Mouse (Mus musculus) limb, embryonic 13.5 days (tissue): ENCODE results near the gene Tsc22d1. TPM values are rescaled to one million over a fixed set of nuclear protein-coding genes. Genes with fewer than 3 reads are reported as not detected.

Experiments
- ATAC-seq: fragments of 200-750 bp; cut with Nextera tagmentation; 2 replicates; pipeline ENCODE4 v1.8.0; 2017; ENCODE audit warnings: low read depth, moderate number of reproducible peaks, moderate TSS enrichment; ENCODE audit not compliant: low FRiP score
- H3K27ac ChIP-seq: fragments of 300-500 bp; sonication (generic); 2 replicates; pipeline ENCODE4 v1.5.1; 2015; ENCODE audit warnings: inconsistent platforms, mild to moderate bottlenecking, moderate library complexity
- H3K27me3 ChIP-seq: fragments of 300-500 bp; sonication (generic); 2 replicates; pipeline ENCODE4 v1.6.1; 2015; ENCODE audit warnings: mild to moderate bottlenecking, inconsistent platforms
- H3K36me3 ChIP-seq: fragments of 300-500 bp; sonication (generic); 2 replicates; pipeline ENCODE4 v1.6.1; 2015; ENCODE audit warnings: inconsistent platforms, mild to moderate bottlenecking, moderate library complexity
- H3K4me1 ChIP-seq: fragments of 300-500 bp; sonication (generic); 2 replicates; pipeline ENCODE4 v1.6.1; 2015; ENCODE audit warnings: inconsistent platforms
- H3K4me2 ChIP-seq: fragments of 300-500 bp; sonication (generic); replicated peaks from 2 replicates; pipeline ENCODE4 v1.6.1; 2015; ENCODE audit warnings: inconsistent platforms, mild to moderate bottlenecking, moderate library complexity
- H3K4me3 ChIP-seq: fragments of 300-500 bp; sonication (generic); 2 replicates; pipeline ENCODE4 v1.5.1; 2015; ENCODE audit warnings: moderate library complexity, mild to moderate bottlenecking, inconsistent platforms
- H3K9ac ChIP-seq: fragments of 300-500 bp; sonication (generic); 2 replicates; pipeline ENCODE4 v1.6.1; 2015; ENCODE audit warnings: mild to moderate bottlenecking, inconsistent platforms
- H3K9me3 ChIP-seq: fragments of 300-500 bp; sonication (generic); 2 replicates; pipeline ENCODE4 v1.6.1; 2016; ENCODE audit warnings: inconsistent platforms
- WGBS: fragments of 180-500 bp; shearing (Covaris S2); methylation state at CpG from one replicate; pipeline ENCODE4 v1.1.7; 2015; 5-methylcytosine and 5-hydroxymethylcytosine counted together
- polyA plus RNA-seq: library from polyadenylated mRNA; unstranded; fragments of >200 nt; fragmentation: Nextera tagmentation; extraction: Ambion mirVana; gene quantifications from 2 replicates; pipeline ENCODE4 v1.2.1, GENCODE M21; 2015

Gene Tsc22d1
- 767 and 777 TPM in 2 replicates for polyA plus RNA-seq

DNA sequence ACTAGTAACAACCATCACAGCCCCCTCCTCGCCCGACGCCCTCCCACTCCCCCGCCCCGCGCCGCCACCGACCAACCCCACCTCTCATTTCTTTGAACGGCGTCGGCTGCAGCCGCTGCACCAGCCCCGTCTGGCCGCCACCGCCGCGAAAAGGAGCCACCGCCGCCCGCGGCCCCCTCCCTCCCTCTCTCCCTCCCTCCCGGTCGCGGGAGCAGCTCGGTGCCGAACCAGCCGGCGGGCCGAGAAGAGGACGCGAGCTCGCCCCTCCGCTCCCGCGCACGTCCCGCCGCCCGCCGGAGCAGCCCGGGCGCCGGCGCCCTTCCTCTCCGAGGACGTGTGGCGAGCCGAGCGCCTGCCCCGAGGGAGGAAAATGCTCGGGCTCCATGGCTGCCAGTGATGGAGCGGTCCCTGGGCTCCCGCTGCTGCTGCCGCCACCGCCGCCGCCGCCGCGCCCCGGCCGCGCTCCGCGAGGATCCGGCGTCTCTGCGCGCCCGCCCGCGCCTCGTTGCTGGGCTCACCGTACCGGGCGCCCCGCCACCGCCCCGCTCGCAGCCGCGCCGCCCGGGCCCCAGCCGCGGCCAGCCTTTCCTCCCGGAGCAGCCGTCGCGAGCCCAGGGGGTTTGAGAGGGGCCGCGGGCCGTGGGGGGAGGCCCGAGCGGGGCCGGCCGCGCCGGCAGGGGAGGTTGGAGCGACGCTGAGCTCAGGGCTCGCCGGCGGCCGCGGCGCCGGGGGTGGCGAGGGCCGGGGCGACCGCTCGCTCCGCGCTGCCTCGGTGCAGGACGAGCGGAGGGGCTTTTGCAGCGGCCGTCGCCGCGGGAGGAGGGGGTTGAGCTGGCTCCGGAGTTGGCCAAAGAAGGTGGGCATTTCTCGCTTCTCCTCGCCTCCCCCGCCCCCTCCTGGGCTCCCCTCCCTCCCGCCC, at the start of gene Tsc22d1:
TSS of gene Tsc22d1 (plus strand) at position 100 of the 919 bp plus-strand sequence.
- peak within 1 kb of the TSS; percentile 99 for H3K9ac ChIP-seq
- peaks cover 44% of the 10 kb centered on the region for H3K4me1 ChIP-seq
- peaks cover 26% of the 10 kb centered on the region for H3K36me3 ChIP-seq
- peak within 1 kb of the TSS; percentile 99 for H3K27ac ChIP-seq
- H3K27me3 ChIP-seq = no peaks in the 10 kb centered on the region
- peak; percentile 4 for ATAC-seq
- peak within 1 kb of the TSS; percentile 96 for H3K4me3 ChIP-seq
- H3K9me3 ChIP-seq = no peaks in the 10 kb centered on the region
- WGBS = under 1% methylated on average over 78 of the region's 128 CpGs
- H3K4me2 ChIP-seq = peak within 1 kb of the TSS; percentile 95

DNA sequence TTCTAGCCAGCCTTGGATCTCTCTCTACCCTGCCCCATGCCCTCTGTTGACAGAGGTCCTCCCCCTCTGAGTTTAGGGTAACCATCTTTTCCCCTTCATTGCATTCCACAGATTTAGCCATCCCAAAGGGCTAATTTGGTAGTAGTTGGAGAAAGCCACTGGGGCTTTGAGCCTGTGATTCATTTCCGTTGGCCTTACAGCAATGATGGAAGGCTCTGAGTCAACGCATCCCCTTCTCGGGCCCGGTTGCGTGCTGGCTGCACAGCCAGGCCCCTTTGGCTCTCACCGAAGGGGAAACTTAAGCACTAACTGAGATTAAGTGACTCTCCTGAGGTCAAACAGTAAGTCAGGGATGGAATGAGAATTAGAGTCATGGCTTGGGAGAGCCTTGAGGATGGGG, 41.1 kb upstream of the Tsc22d1 start:
- 0 out of 2 replicates have a peak, but pooled peaks cover 5% of the 10 kb centered on the region for H3K4me1 ChIP-seq
- no peak for ATAC-seq
- no peak overlapping the region for H3K4me2 ChIP-seq

DNA sequence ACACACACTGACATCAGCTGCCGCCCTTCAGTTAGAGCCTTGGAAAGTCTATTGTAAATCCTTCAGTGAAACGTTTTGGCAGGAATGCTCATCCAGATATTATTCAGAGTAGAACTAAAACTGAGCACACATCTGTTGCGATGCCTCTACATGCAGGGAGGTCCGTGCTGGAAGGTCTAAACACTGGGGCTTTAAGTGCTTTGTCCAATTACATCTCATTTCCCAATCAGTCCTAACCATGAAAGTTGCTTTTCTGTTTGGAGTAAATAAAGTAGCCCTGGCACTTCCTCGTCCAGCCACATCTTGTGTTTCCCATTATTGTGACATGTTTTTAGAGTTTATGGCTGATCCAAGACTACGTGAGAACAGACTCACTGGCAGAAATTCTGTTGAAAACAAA, 40.2 kb upstream of the Tsc22d1 start:
- ATAC-seq = no peak
- Histone ChIP-seq H3K27ac (no peak overlapping the region), H3K9me3 (no peaks in the 10 kb centered on the region), H3K27me3 (no peaks in the 10 kb centered on the region), H3K4me3 (no peak overlapping the region), H3K4me1 (0 out of 2 replicates have a peak, but pooled peaks cover 6% of the 10 kb centered on the region), H3K36me3 (no peaks in the 10 kb centered on the region), H3K9ac (no peak overlapping the region), H3K4me2 (no peak overlapping the region)
- 71% methylated on average over 6 of the region's 6 CpGs for WGBS

More for the DNA sequence above, 41.1 kb upstream of the Tsc22d1 start:
- no peak overlapping the region for H3K27ac ChIP-seq
- H3K36me3 ChIP-seq = no peaks in the 10 kb centered on the region
- 87% methylated on average over 6 of the region's 6 CpGs for WGBS
- H3K4me3 ChIP-seq = no peak overlapping the region
- no peaks in the 10 kb centered on the region for H3K27me3 ChIP-seq
- H3K9ac ChIP-seq = no peak overlapping the region
- no peaks in the 10 kb centered on the region for H3K9me3 ChIP-seq

DNA sequence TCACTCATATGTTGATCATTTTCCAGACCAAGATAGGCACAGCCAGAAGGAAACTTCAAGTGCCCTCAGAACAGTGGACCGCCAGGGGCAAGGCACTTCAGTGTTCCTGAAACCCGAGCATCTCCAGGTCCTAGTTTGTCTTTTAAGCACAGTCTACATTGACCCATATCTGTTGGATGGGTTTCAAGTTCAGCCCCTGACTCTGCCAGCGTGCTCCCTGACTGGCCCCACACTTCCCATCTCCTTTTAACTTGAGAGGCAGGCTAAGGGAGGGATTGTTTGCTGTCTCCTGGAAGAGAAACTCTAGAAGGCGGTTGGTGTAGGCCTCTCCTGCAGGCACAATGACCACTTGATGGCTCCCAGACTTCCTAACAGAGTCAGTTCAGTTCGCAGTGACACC, 38.2 kb upstream of the Tsc22d1 start:
- Histone ChIP-seq H3K9me3 (no peaks in the 10 kb centered on the region), H3K36me3 (no peaks in the 10 kb centered on the region), H3K9ac (no peak overlapping the region), H3K4me2 (no peak overlapping the region), H3K4me1 (0 out of 2 replicates have a peak, but pooled peaks cover 6% of the 10 kb centered on the region), H3K27me3 (no peaks in the 10 kb centered on the region), H3K4me3 (no peak overlapping the region), H3K27ac (no peak overlapping the region)
- WGBS = 74% methylated on average over 5 of the region's 5 CpGs
- ATAC-seq = no peak

DNA sequence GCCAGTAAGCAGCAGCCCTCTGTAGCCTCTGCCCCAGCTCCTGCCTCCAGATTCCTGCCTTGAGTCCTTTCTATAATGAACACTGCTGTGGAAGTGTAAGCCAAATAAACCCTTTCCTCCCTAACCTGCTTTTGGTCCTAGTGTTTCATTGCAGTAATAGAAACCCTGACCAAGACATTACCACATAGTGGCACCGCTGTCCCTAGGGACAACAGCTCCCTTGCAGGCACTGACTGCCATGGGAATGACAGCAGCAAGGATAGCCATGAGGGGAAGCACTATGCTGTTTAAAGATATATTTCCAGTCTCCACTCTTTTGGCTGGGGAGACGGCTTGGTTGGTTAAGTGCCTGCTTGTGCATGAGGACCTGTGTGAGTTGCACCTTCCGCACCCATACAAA, 35.4 kb upstream of the Tsc22d1 start:
- ATAC-seq = no peak
- Histone ChIP-seq H3K4me1 (0 out of 2 replicates have a peak, but pooled peaks cover 6% of the 10 kb centered on the region), H3K27ac (no peak overlapping the region), H3K4me3 (no peak overlapping the region), H3K36me3 (no peaks in the 10 kb centered on the region), H3K9me3 (no peaks in the 10 kb centered on the region), H3K4me2 (no peak overlapping the region), H3K27me3 (no peaks in the 10 kb centered on the region), H3K9ac (no peak overlapping the region)
- WGBS = 85% methylated on average over 3 of the region's 3 CpGs

DNA sequence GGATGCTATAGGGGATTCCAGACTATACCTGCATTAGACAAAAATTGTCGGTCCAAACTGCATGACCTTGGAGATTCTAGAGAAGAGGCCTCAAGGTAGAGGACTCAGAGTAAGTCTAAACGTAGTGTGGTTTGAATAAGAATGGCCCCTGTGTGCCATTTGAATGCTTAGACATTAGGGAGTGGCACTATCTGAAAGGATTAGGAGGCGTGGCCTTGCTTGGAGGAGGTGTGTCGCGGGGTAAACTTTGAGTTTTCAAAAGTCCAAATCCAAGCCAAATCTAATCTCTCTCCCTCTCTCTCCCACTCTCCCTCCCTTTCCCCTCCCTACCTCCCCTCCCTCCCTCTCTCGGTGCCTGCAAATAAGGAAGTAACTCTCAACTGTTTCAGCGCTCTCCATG, 26.7 kb upstream of the Tsc22d1 start:
- no peaks in the 10 kb centered on the region for H3K27me3 ChIP-seq
- H3K27ac ChIP-seq = no peak overlapping the region
- WGBS = 74% methylated on average over 7 of the region's 7 CpGs
- H3K9ac ChIP-seq = no peak overlapping the region
- H3K4me1 ChIP-seq = no peaks in the 10 kb centered on the region
- H3K36me3 ChIP-seq = no peaks in the 10 kb centered on the region
- ATAC-seq = no peak
- no peaks in the 10 kb centered on the region for H3K9me3 ChIP-seq
- H3K4me2 ChIP-seq = no peak overlapping the region
- H3K4me3 ChIP-seq = no peak overlapping the region

DNA sequence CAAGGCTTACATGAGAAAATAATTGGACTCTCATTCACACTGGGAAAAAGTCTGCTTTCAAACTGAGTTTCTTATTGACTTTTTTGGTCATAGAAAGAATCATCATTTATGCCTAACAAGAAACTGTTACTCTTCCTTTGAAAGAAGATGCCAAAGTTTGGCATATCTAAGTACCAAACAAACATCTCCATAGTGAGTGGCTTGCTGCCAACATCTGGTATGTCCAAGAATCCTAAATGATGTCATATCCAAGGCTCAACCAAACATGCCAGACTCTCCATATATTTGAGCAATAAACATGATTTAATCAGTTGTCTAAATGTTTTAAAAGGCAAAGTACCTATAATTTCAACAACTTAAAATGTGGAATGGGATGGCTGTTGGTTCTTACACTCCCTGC, 16.5 kb upstream of the Tsc22d1 start:
- Histone ChIP-seq H3K9ac (no peak overlapping the region), H3K9me3 (no peaks in the 10 kb centered on the region), H3K4me3 (no peak overlapping the region), H3K4me1 (no peaks in the 10 kb centered on the region), H3K4me2 (no peak overlapping the region), H3K36me3 (no peaks in the 10 kb centered on the region), H3K27ac (no peak overlapping the region), H3K27me3 (no peaks in the 10 kb centered on the region)
- no peak for ATAC-seq

DNA sequence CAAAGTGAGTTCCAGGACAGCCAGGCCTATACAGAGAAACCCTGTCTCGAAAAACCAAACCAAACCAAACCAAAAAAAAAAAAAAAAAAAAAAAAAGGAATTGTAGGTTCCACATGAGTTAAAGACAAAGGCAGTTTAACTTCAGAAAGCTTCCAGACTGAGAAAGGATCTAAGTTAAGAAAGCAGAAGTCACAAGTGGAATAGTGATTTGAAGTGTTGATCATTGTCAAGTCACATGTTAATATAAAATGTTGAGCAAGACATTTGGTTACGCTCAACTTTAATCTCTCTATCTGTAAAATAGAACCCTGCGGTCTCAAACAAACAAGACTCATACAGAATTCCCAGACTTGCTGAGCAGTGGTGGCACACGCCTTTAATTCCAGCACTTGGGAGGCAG, 12.2 kb upstream of the Tsc22d1 start:
- Histone ChIP-seq H3K4me1 (no peaks in the 10 kb centered on the region), H3K27me3 (no peaks in the 10 kb centered on the region), H3K9me3 (no peaks in the 10 kb centered on the region), H3K27ac (no peak overlapping the region), H3K36me3 (no peaks in the 10 kb centered on the region), H3K4me2 (no peak overlapping the region), H3K4me3 (no peak overlapping the region), H3K9ac (no peak overlapping the region)
- no peak for ATAC-seq
- WGBS = 91% methylated on average over 4 of the region's 4 CpGs

DNA sequence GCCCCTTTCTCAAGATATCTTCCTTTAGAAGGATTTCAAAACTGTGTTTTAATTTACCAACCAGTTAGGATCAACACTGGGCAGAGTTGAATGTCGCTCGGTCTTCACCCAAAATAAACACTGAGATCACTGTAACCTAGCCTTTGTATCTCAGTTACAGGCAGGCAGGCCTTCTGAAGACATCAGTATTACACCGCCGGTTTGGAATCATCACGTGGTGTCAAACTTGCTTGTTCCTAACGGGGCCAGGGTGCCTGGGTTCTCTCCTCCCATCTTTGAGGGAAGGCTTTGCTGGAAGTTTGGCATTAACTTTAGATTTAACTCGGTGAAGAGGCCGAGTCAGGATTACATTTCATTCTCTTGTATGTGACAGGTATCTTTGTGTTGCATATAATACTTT, 5.7 kb upstream of the Tsc22d1 start:
- WGBS = 69% methylated on average over 8 of the region's 8 CpGs

DNA sequence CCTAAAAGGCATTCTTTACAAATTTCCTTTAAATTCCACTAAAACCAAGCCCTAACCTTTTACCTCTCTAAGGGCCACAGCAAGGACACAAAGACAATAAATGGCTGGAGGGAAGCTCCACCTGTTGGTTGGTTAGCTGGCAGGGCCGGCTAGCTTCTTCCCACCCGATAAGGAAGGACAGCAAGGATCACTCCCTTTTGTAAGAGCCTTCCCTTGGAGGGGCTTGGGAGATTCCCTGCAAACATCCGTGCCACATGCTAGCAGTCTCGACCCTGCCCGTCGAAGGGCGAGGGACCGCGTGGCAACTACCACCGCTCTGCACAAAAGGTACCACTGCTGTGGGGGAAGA, 1.0 kb upstream of the Tsc22d1 start:
- Histone ChIP-seq H3K4me2 (peak overlapping the region; percentile 95), H3K4me1 (peaks cover 34% of the 10 kb centered on the region), H3K9me3 (no peaks in the 10 kb centered on the region), H3K36me3 (peaks cover 24% of the 10 kb centered on the region), H3K27me3 (no peaks in the 10 kb centered on the region), H3K4me3 (peak overlapping the region; percentile 96), H3K27ac (peak overlapping the region; percentile 99), H3K9ac (peak overlapping the region; percentile 81)
- no peak for ATAC-seq
- under 1% methylated on average over 10 of the region's 10 CpGs for WGBS

More for the DNA sequence above, 5.7 kb upstream of the Tsc22d1 start:
- H3K4me1 ChIP-seq = peaks cover 6% of the 10 kb centered on the region; the same call in 1 of the 2 replicates
- no peak overlapping the region for H3K4me3 ChIP-seq
- no peak overlapping the region for H3K27ac ChIP-seq
- H3K27me3 ChIP-seq = no peaks in the 10 kb centered on the region
- no peak overlapping the region for H3K4me2 ChIP-seq
- no peaks in the 10 kb centered on the region for H3K36me3 ChIP-seq
- no peak for ATAC-seq
- H3K9ac ChIP-seq = no peak overlapping the region
- H3K9me3 ChIP-seq = no peaks in the 10 kb centered on the region

DNA sequence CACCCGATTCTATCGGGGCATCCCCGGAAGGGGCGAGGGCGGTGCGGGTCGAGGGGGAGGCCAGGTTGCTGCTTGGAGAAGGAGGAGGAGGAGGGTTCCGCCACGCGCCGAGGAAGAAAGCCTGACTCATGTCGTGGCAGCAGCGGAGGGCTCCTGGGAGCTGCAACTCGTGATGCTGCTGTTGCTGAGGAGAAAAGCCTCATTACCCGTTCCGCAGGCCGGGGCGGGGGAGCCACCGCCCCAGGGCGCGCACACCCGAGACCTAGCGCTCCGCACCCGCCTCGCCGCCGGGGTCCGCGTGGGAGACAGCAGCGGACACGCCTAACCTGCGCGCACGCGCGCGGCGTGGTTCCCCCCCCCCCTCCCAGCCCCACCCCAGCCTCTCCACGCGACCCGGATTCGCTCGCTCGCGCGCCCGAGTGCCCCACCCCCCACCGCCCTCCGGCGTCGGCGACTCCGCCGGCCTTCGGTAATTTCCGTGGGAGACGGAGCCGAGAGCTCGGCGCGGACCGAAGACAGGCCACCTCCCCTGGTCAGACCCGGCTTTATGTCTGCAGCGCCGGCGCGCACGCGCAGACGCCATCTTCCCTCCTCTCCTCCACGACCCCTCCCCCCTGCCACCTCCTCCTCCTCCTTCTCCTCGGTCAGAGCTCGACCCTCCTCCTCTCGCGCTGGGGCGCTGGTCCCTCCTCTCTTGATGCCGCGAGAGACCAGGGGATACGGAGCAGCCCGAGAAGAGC, 469 bp upstream of the Tsc22d1 start:
- H3K9me3 ChIP-seq = no peaks in the 10 kb centered on the region
- H3K4me3 ChIP-seq = peak overlapping the region; percentile 96
- H3K27me3 ChIP-seq = no peaks in the 10 kb centered on the region
- ATAC-seq = peak; percentile 96
- H3K4me2 ChIP-seq = peak overlapping the region; percentile 95
- peaks cover 40% of the 10 kb centered on the region for H3K4me1 ChIP-seq
- H3K27ac ChIP-seq = peak overlapping the region; percentile 99
- H3K36me3 ChIP-seq = peaks cover 26% of the 10 kb centered on the region
- H3K9ac ChIP-seq = peak overlapping the region; percentile 99
- WGBS = under 1% methylated on average over 60 of the region's 81 CpGs

DNA sequence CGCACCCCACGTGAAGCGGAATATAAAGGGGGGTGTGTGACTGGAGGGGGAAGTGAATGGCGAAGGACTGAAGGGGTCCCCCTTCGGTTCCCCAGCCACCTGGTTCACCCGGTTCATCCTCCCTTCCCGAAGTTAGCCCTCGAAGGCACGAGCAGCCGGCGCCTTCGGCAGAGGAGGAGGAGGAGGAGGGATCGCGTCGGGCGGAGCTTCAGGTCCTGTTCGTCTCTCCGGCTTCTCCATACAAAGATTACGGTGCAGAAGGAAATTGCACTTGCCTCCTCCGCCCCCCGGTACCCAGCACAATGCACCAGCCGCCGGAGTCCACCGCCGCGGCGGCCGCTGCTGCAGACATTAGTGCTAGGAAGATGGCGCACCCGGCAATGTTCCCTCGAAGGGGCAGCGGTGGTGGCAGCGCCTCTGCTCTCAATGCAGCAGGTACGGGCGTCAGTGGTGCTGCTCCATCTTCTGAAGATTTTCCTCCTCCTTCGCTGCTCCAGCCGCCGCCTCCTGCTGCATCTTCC, 1.1 kb downstream of the Tsc22d1 start:
- Histone ChIP-seq H3K4me1 (peaks cover 49% of the 10 kb centered on the region), H3K4me2 (peak overlapping the region; percentile 95)

More for the DNA sequence above, 1.1 kb downstream of the Tsc22d1 start:
- 0 out of 2 replicates have a peak, but pooled peaks have one; percentile 4 for ATAC-seq
- Histone ChIP-seq H3K4me3 (peak overlapping the region; percentile 96), H3K27ac (peak overlapping the region; percentile 99), H3K27me3 (no peaks in the 10 kb centered on the region), H3K9me3 (no peaks in the 10 kb centered on the region), H3K9ac (peak overlapping the region; percentile 99), H3K36me3 (peaks cover 26% of the 10 kb centered on the region)
- WGBS = under 1% methylated on average over 31 of the region's 38 CpGs
